Mouse (Mus musculus) liver, embryonic 14.5 days (tissue): ENCODE data around the gene Gm3500. TPM values are rescaled to one million over a fixed set of nuclear protein-coding genes. Genes with fewer than 3 reads are reported as not detected.
"Not testable (repeated sequence)": the region's sequence is repeated elsewhere in the genome, so short reads cannot be mapped to it uniquely, and the experiment has no call there.

ENCODE experiments used
- ATAC-seq: fragments of 200-750 bp; cut with Nextera tagmentation; 2 replicates; pipeline ENCODE4 v1.8.0; 2017; ENCODE audit warnings: moderate number of reproducible peaks, mild to moderate bottlenecking, moderate library complexity; ENCODE audit not compliant: insufficient read depth
- DNase-seq, 3 experiments: peaks; one replicate each; pipeline ENCODE4 v3.0.0-alpha.2; 2012 to 2013; ENCODE audit warnings: low read depth in 3 of 3, low spot score in 3 of 3
- H3K27ac ChIP-seq: fragments of 300-500 bp; sonication (generic); 2 replicates; pipeline ENCODE4 v1.5.1; 2014; ENCODE audit warnings: moderate library complexity, mild to moderate bottlenecking, control low read depth, inconsistent platforms
- H3K27me3 ChIP-seq: fragments of 300-500 bp; sonication (generic); 2 replicates; pipeline ENCODE4 v1.6.1; 2014; ENCODE audit warnings: mild to moderate bottlenecking, low read length, moderate library complexity; ENCODE audit not compliant: control insufficient read depth, insufficient read depth
- H3K36me3 ChIP-seq: fragments of 300-500 bp; sonication (generic); replicated peaks from 2 replicates; pipeline ENCODE4 v1.6.1; 2014; ENCODE audit warnings: low read depth; ENCODE audit not compliant: control insufficient read depth, insufficient read depth
- H3K4me1 ChIP-seq, 2 experiments: fragments of 200-500 bp in 1 of 2; fragments of 300-500 bp in 1 of 2; sonication (generic) in 1 of 2; replicated peaks; 2 replicates each; pipeline ENCODE4 v1.6.1; 2012 to 2014; ENCODE audit warnings: antibody characterized with exemption in 1 of 2, inconsistent platforms in 1 of 2, low read length in 1 of 2; ENCODE audit not compliant: control insufficient read depth in 2 of 2, insufficient read depth in 2 of 2
- H3K4me2 ChIP-seq: fragments of 300-500 bp; sonication (generic); 2 replicates; pipeline ENCODE4 v1.6.1; 2014; ENCODE audit warnings: low read depth, mild to moderate bottlenecking, control low read depth, moderate library complexity
- H3K4me3 ChIP-seq, 2 experiments: fragments of 200-500 bp in 1 of 2; fragments of 300-500 bp in 1 of 2; sonication (generic) in 1 of 2; 2 replicates each; pipeline ENCODE4 v1.5.1; 2012 to 2014; ENCODE audit warnings: low read depth in 2 of 2, low read length in 2 of 2, mild to moderate bottlenecking in 2 of 2, control low read depth in 1 of 2, inconsistent platforms in 1 of 2, moderate library complexity in 1 of 2; ENCODE audit not compliant: insufficient read depth in 1 of 2
- H3K9ac ChIP-seq: fragments of 300-500 bp; sonication (generic); replicated peaks from 2 replicates; pipeline ENCODE4 v1.6.1; 2014; ENCODE audit warnings: mild to moderate bottlenecking, control low read depth, moderate library complexity
- H3K9me3 ChIP-seq: fragments of 300-500 bp; sonication (generic); 2 replicates; pipeline ENCODE4 v1.6.1; 2016; ENCODE audit warnings: low read length, mixed read lengths; ENCODE audit not compliant: control insufficient read depth
- WGBS: fragments of 180-500 bp; shearing (Covaris S2); extraction: QIAGEN DNeasy Blood & Tissue Kit; methylation state at CpG from one replicate; pipeline ENCODE4 v1.1.7; 2014; ENCODE audit not compliant: insufficient replicate concordance; 5-methylcytosine and 5-hydroxymethylcytosine counted together
- polyA plus RNA-seq, 2 experiments: library from polyadenylated mRNA; depleted of rRNA in 1 of 2; stranded (reverse) in 1 of 2; unstranded in 1 of 2; fragments of >200 nt; fragmentation: Nextera tagmentation in 1 of 2; extraction: Ambion mirVana in 1 of 2; gene quantifications; 2 replicates each; pipeline versions ENCODE4 v1.2.1 to v1.2.3; 2012 to 2014

Gene Gm3500
- polyA plus RNA-seq (2012; rRNA removed) (not detected in 2 replicates), polyA plus RNA-seq (2014; fragmentation: Nextera tagmentation; extraction: Ambion mirVana) (not detected in 2 replicates)

DNA sequence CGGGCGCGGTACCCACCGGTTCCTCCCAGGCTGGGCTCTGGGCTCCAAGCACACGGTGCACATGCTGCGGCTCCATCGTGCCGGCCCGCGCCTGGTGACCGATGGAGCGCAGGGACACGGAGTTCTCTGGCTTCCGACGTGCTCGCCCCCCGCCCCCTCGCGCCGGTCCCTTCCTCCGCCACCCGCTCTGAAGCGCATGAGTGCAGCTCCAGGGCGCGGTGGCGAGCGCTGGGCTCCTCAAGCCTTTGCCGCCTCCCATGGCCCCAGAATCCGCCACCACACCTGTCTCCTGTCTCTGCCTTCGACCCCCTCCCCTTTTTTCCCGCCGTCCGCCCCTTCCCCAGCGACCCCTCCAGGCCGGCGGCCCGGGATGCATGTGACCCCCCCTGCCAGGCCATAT, at the start of gene Gm3500:
TSS of gene Gm3500 (minus strand) at position 101 of the 400 bp plus-strand sequence.
- not testable (repeated sequence) for H3K27me3 ChIP-seq, ATAC-seq, H3K36me3 ChIP-seq, H3K4me2 ChIP-seq, H3K4me1 ChIP-seq, H3K9me3 ChIP-seq, DNase-seq, H3K4me3 ChIP-seq, H3K9ac ChIP-seq, H3K27ac ChIP-seq
- WGBS, result no CpG with 5 or more reads among the region's 37 CpGs

DNA sequence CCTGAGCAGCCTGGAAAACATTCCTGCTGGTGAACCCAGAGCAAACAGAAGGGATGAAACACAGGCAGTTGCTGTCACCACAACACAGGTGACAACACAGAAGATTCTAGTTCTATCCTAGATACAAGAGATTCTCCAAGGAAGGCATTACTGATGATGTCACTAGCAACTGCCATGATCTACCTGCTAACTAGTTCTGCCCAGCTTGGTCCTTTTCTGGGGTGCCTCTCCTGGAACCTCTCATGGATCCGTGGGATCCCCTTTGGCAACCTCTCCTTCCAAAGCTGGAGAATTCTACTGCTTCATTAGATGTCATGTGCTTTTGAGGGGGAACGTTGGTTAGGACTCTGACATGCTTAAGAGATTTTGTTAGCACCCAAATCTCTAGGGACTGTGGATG, 54.0 kb downstream of the Gm3500 start, which contains the start of gene Gm3542:
TSS of gene Gm3542 (minus strand) at position 101 of the 400 bp plus-strand sequence.
- not testable (repeated sequence) for H3K9ac ChIP-seq, H3K27ac ChIP-seq, H3K4me3 ChIP-seq, H3K4me2 ChIP-seq, DNase-seq, ATAC-seq, H3K4me1 ChIP-seq, H3K36me3 ChIP-seq, H3K9me3 ChIP-seq, H3K27me3 ChIP-seq
- no CpG with 5 or more reads among the region's 2 CpGs for WGBS

Other genes with a start within 250 kb of the Gm3500 start
- not detected in 2 replicates for gene Gm3317, start 224.5 kb downstream of the Gm3500 start, polyA plus RNA-seq (2012; rRNA removed)
- gene Gm3317, start 224.5 kb downstream of the Gm3500 start, polyA plus RNA-seq (2014; fragmentation: Nextera tagmentation; extraction: Ambion mirVana), result not detected in 2 replicates
- not detected in 2 replicates for gene Gm8271, start 203.3 kb downstream of the Gm3500 start, polyA plus RNA-seq (2012; rRNA removed)
- not detected in 2 replicates for gene Gm8271, start 203.3 kb downstream of the Gm3500 start, polyA plus RNA-seq (2014; fragmentation: Nextera tagmentation; extraction: Ambion mirVana)
- not detected in 2 replicates for gene Gm3526, start 128.5 kb downstream of the Gm3500 start, polyA plus RNA-seq (2012; rRNA removed)
- gene Gm3526, start 128.5 kb downstream of the Gm3500 start, polyA plus RNA-seq (2014; fragmentation: Nextera tagmentation; extraction: Ambion mirVana), result not detected in 2 replicates
- not detected in 2 replicates for gene Gm3542, start 54.1 kb downstream of the Gm3500 start, polyA plus RNA-seq (2012; rRNA removed)
- not detected in 2 replicates for gene Gm3542, start 54.1 kb downstream of the Gm3500 start, polyA plus RNA-seq (2014; fragmentation: Nextera tagmentation; extraction: Ambion mirVana)
- 0.03 and 0.06 TPM in 2 replicates for gene Gm3194, start 66.4 kb upstream of the Gm3500 start, polyA plus RNA-seq (2012; rRNA removed)
- gene Gm3194, start 66.4 kb upstream of the Gm3500 start, polyA plus RNA-seq (2014; fragmentation: Nextera tagmentation; extraction: Ambion mirVana), result not detected in 2 replicates
- not detected in 2 replicates for gene Gm8246, start 88.8 kb upstream of the Gm3500 start, polyA plus RNA-seq (2012; rRNA removed)
- not detected in 2 replicates for gene Gm8246, start 88.8 kb upstream of the Gm3500 start, polyA plus RNA-seq (2014; fragmentation: Nextera tagmentation; extraction: Ambion mirVana)
- not detected in 2 replicates for gene Gm3187, start 95.2 kb upstream of the Gm3500 start, polyA plus RNA-seq (2012; rRNA removed)
- not detected in 2 replicates for gene Gm3187, start 95.2 kb upstream of the Gm3500 start, polyA plus RNA-seq (2014; fragmentation: Nextera tagmentation; extraction: Ambion mirVana)
- 0.04 TPM in 1 of 2 replicates, not detected in the other for gene Gm3488, start 112.6 kb upstream of the Gm3500 start, polyA plus RNA-seq (2012; rRNA removed)
- 0.06 and 0.10 TPM in 2 replicates for gene Gm3488, start 112.6 kb upstream of the Gm3500 start, polyA plus RNA-seq (2014; fragmentation: Nextera tagmentation; extraction: Ambion mirVana)
- not detected in 2 replicates for gene Gm3532, start 149.4 kb upstream of the Gm3500 start, polyA plus RNA-seq (2012; rRNA removed)
- not detected in 2 replicates for gene Gm3532, start 149.4 kb upstream of the Gm3500 start, polyA plus RNA-seq (2014; fragmentation: Nextera tagmentation; extraction: Ambion mirVana)
- gene Gm8265, start 244.0 kb upstream of the Gm3500 start, polyA plus RNA-seq (2012; rRNA removed), result not detected in 2 replicates
- not detected in 2 replicates for gene Gm8265, start 244.0 kb upstream of the Gm3500 start, polyA plus RNA-seq (2014; fragmentation: Nextera tagmentation; extraction: Ambion mirVana)